Mouse (Mus musculus) midbrain, embryonic 14.5 days (tissue): ENCODE results near the gene Pgm3. TPM values are rescaled to one million over a fixed set of nuclear protein-coding genes. Genes with fewer than 3 reads are reported as not detected.

Experiments used
- polyA plus RNA-seq: library from polyadenylated mRNA; unstranded; fragments of >200 nt; fragmentation: Nextera tagmentation; extraction: Ambion mirVana; gene quantifications from 2 replicates; pipeline ENCODE4 v1.2.1, GENCODE M21; 2014

Gene Pgm3
- polyA plus RNA-seq, 1 experiment from 2014 or later = 32.6 TPM

Other genes starting within 250 kb of the Pgm3 start
- 6.6 and 8.0 TPM in 2 replicates for gene Ube2cbp, start 106.9 kb downstream of the Pgm3 start, polyA plus RNA-seq
- gene Dop1a, start 104.7 kb downstream of the Pgm3 start, polyA plus RNA-seq = 50.7 and 63.6 TPM in 2 replicates
- 12.6 and 21.9 TPM in 2 replicates for gene Rwdd2a, start 149 bp upstream of the Pgm3 start, polyA plus RNA-seq
- gene Me1, start 124.1 kb upstream of the Pgm3 start, polyA plus RNA-seq = 31.1 and 36.4 TPM in 2 replicates
- gene Prss35, start 171.8 kb upstream of the Pgm3 start, polyA plus RNA-seq = 2.9 and 3.3 TPM in 2 replicates